Mouse (Mus musculus): ENCODE data around the gene Olfr1475.
"Not testable (repeated sequence)": the region's sequence is repeated elsewhere in the genome, so short reads cannot be mapped to it uniquely, and the experiment has no call there.

Gene Olfr1475

GRCm38 (mm10) chr19:13480096-13480495 lies at the start of gene Olfr1475:
TSS of gene Olfr1475 (minus strand) at chr19:13480196.
- no peak for DNase-seq (ENCODE audit: low read depth, low spot score)

GRCm38 (mm10) chr19:13527613-13528012 lies 47.6 kb upstream of the Olfr1475 start, which contains the start of gene Olfr1480:
TSS of gene Olfr1480 (plus strand) at chr19:13527913.
- no peak for DNase-seq (ENCODE audit: low read depth, low spot score)

- no peak for DNase-seq (ENCODE audit: low read depth, low spot score)
Measured at GRCm38 (mm10) chr19:13500246-13500645, 20.2 kb upstream of the Olfr1475 start, which contains the start of gene Olfr1477. TSS of gene Olfr1477 (plus strand) at chr19:13500546.

GRCm38 (mm10) chr19:13469265-13469664 lies 10.7 kb downstream of the Olfr1475 start, which contains the start of gene Olfr1474:
TSS of gene Olfr1474 (plus strand) at chr19:13469565.
- not testable (repeated sequence) for DNase-seq (ENCODE audit: low read depth, low spot score)

GRCm38 (mm10) chr19:13455986-13456385 lies 24.0 kb downstream of the Olfr1475 start, which contains the start of gene Olfr1472:
TSS of gene Olfr1472 (minus strand) at chr19:13456086.
- no peak for DNase-seq (ENCODE audit: low read depth, low spot score)

DNA sequence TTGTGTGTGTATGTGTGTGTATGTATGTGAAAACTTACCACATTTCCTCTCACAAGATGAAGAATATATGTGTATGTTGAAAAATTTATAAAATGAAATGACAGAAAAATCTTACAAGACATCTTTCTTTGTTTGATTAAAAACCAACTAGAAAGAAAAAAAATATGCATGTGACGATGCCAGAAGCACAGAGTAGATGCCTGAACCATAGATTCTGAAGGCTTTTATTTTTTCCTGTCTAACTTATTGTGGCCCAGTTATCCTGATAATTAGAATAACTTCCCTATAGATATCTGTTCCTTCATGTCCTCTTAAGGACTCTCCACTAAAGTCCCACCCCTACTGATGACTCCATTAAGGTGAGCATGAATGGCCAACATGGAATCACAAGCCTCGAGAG lies 36.9 kb downstream of the Olfr1475 start, which contains the start of gene Olfr1471:
Gene Olfr1471, plus strand, starts transcription at position 301 of the 400 bp plus-strand sequence.
- not testable (repeated sequence) for DNase-seq (ENCODE audit: low read depth, low spot score)
